Mouse (Mus musculus) retina, embryonic 14.5 days (tissue): ENCODE data around the gene Olfr1466.

Source experiments
- DNase-seq: peaks from one replicate; pipeline ENCODE4 v3.0.0-alpha.2; 2015; ENCODE audit warnings: low spot score

The Olfr1466 gene

DNA sequence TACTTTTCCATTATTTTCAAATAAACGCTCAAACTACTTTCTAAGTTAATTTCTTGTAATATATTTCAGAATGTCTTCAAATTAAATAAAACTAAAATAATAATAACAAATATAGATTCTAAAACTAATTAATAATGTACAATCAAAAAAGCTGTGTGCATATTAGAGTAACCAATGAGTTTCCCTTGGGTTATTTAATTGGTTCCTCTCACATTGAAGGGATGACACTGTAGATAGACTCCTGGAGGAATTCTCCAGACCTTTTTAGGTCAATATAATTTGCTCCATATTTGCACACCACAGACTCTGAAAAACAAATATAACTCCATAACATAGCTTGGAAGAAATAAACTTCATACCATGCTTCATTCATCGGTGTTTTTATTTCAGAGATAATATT, at the start of gene Olfr1466:
Olfr1466 (plus strand) TSS at position 301 of the 400 bp plus-strand sequence.
- no peak for DNase-seq

GRCm38 (mm10) chr19:13315441-13315840, 23.2 kb upstream of the Olfr1466 start, which contains the start of gene Olfr1465:
Gene Olfr1465 (minus strand): TSS chr19:13315541.
- no peak for DNase-seq

- no peak for DNase-seq
These were observed 23.3 kb downstream of the Olfr1466 start, which contains the start of gene Olfr1467 for GRCm38 (mm10) chr19:13361936-13362335. Gene Olfr1467 (plus strand): TSS chr19:13362236.
